Mouse (Mus musculus): ENCODE measurements at regions not wholly inside any gene's neighbourhood (a gene's known extent, or its start where the extent isn't known, plus 50 kb on each side); places are given as distances from the start of the nearest gene placed in this dataset.
A peak's percentile ranks its signal among the peaks of the same experiment; 100 is the strongest.

DNA sequence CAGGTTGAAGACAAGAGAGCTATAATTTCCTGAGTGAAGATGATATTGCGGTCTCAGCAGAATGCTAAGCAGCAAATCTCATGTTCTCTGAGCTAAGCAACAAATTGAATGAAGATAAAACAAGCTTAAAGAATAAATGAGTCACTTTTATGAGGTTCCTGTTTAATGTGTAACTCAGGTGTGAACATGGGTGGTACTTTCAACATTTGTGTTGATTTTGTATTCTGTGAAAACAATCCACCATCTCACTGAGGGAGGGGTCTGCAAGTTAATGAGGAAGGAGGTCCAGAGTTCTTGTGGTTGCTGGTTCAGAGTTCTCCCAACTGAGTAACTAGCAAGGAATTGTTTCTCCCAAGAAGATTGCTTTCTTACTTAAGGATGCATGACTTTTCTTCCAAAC lies 167.7 kb downstream of the Rad51ap2 start:
- TF ChIP-seq CTCF (IDR thresholded peaks at IDR 0.05) = no peak
- Histone ChIP-seq H3K4me1 (ENCODE audit: insufficient read depth, low read length) (no peaks in the 10 kb centered on the region), H3K9ac (replicated peaks; ENCODE audit: low read length, poor library complexity, severe bottlenecking) (no peak overlapping the region), H3K27me3 (ENCODE audit: insufficient read depth, low read length) (no peaks in the 10 kb centered on the region), H3K36me3 (ENCODE audit: insufficient read depth, low read length) (no peaks in the 10 kb centered on the region), H3K9me3 (ENCODE audit: low read length) (no peaks in the 10 kb centered on the region), H3K4me2 (ENCODE audit: low read depth, low read length, poor library complexity, severe bottlenecking) (no peak overlapping the region), H3K4me3 (ENCODE audit: low read depth, low read length) (no peak overlapping the region), H3K27ac (ENCODE audit: low read depth, low read length) (no peak overlapping the region)
- ATAC-seq (ENCODE audit: low FRiP score) (no peak), DNase-seq (ENCODE audit: low spot score) (no peak)
- WGBS = 93% methylated on average over 1 of the region's 1 CpGs

DNA sequence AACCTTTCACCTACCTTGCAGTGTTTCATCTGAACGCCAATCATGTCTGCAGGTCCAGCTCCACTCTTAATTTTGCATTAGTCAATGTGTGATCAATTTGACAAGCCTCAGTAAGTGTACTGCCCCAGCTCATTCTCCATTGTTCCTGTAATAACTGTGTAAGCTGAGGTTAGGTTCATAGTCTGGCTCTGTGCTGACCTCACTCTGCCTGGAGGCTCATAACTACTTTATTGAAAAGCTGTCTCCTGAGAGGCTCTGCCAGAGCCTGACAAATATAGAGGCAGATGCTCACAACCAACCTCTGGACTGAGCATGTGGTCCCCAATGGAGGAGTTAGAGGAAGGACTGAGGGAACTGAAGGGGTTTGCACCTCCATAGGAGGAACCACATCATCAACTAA lies 174.3 kb downstream of the Rad51ap2 start:
- ATAC-seq (ENCODE audit: low FRiP score) (no peak), DNase-seq (ENCODE audit: low spot score) (no peak)
- WGBS = 88% methylated on average over 1 of the region's 1 CpGs
- Histone ChIP-seq H3K4me3 (ENCODE audit: low read depth, low read length) (no peak overlapping the region), H3K9ac (replicated peaks; ENCODE audit: low read length, poor library complexity, severe bottlenecking) (no peak overlapping the region), H3K36me3 (ENCODE audit: insufficient read depth, low read length) (no peaks in the 10 kb centered on the region), H3K27me3 (ENCODE audit: insufficient read depth, low read length) (no peaks in the 10 kb centered on the region), H3K4me2 (ENCODE audit: low read depth, low read length, poor library complexity, severe bottlenecking) (no peak overlapping the region), H3K27ac (ENCODE audit: low read depth, low read length) (no peak overlapping the region), H3K9me3 (ENCODE audit: low read length) (no peaks in the 10 kb centered on the region), H3K4me1 (ENCODE audit: insufficient read depth, low read length) (no peaks in the 10 kb centered on the region)
- TF ChIP-seq CTCF (IDR thresholded peaks at IDR 0.05) = no peak

DNA sequence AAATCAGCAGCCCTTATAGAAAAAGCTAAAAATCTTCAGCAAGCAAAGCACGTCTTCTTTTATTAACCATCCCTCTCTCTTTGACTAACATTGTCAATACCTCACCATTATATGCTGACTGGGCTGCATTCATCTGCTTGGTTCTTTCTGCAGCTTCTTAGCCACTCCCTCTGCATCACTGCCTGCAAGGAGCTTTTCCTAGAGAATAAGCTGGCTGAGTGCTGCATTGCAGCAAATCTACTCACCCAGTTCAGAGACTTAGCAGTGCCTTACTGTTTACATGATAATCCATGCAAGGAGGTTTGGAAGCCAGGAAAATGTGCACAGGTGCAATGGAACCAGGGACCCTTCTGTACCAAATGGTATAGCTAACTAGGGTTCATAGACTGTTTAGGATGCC lies 175.9 kb downstream of the Rad51ap2 start:
- no peak for ATAC-seq (ENCODE audit: low FRiP score)

DNA sequence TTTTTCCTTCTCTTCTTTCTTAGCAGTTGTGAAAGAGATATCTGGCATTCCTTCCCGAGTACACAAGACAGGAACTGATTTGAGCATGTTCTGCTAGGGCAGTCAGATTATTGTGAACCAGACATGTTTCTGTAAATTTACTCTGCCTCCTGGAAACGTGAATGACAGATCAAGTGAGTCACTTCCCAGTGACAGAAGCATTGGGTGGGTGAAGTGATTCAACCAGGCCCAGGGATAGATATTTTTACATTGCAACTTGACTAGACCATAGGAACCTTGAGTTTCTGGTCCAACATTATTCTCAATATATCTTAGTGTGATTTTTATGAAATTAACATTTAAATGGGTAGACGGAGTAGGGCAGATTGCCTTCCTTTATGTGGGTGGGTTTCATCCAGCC lies 217.4 kb downstream of the Rad51ap2 start:
- Histone ChIP-seq H3K27me3 (ENCODE audit: insufficient read depth, low read length) (no peaks in the 10 kb centered on the region), H3K9ac (replicated peaks; ENCODE audit: low read length, poor library complexity, severe bottlenecking) (no peak overlapping the region), H3K4me3 (ENCODE audit: low read depth, low read length) (no peak overlapping the region), H3K9me3 (ENCODE audit: low read length) (no peaks in the 10 kb centered on the region), H3K4me1 (ENCODE audit: insufficient read depth, low read length) (no peaks in the 10 kb centered on the region), H3K4me2 (ENCODE audit: low read depth, low read length, poor library complexity, severe bottlenecking) (no peak overlapping the region), H3K27ac (ENCODE audit: low read depth, low read length) (no peak overlapping the region), H3K36me3 (ENCODE audit: insufficient read depth, low read length) (no peaks in the 10 kb centered on the region)
- TF ChIP-seq CTCF (IDR thresholded peaks at IDR 0.05) = no peak
- ATAC-seq (ENCODE audit: low FRiP score) = no peak
- DNase-seq (ENCODE audit: low spot score) = no peak
- 74% methylated on average over 3 of the region's 3 CpGs for WGBS

More for the DNA sequence above, 175.9 kb downstream of the Rad51ap2 start:
- no peak for TF ChIP-seq CTCF (IDR thresholded peaks at IDR 0.05)
- Histone ChIP-seq H3K4me1 (ENCODE audit: insufficient read depth, low read length) (no peaks in the 10 kb centered on the region), H3K9ac (replicated peaks; ENCODE audit: low read length, poor library complexity, severe bottlenecking) (no peak overlapping the region), H3K27ac (ENCODE audit: low read depth, low read length) (peak overlapping the region; percentile 18; the same call in 1 of the 2 replicates), H3K4me2 (ENCODE audit: low read depth, low read length, poor library complexity, severe bottlenecking) (no peak overlapping the region), H3K27me3 (ENCODE audit: insufficient read depth, low read length) (no peaks in the 10 kb centered on the region), H3K4me3 (ENCODE audit: low read depth, low read length) (no peak overlapping the region), H3K36me3 (ENCODE audit: insufficient read depth, low read length) (no peaks in the 10 kb centered on the region), H3K9me3 (ENCODE audit: low read length) (no peaks in the 10 kb centered on the region)
- WGBS = 61% methylated on average over 1 of the region's 1 CpGs
- DNase-seq (ENCODE audit: low spot score) = peak; percentile 32

DNA sequence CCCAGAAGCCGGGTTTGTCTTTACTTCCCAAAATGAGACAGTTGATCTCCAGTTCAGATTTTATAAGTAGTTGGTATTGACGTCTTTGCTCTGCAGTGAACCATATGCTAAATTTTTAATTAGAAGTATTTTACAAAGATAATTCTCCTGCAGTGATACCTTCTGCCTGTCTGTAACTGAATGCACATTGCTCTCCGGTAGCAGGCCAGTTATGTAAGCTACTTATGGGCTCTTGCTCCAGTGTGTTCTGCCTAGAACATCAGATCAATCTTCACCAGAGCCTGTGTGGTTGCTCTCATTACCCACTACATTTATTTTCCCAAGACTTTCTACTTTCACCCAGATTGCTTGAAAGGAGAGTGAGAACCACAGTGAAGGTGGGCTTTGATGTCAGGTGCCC lies 238.9 kb downstream of the Rad51ap2 start:
- no peaks in the 10 kb centered on the region for H3K27me3 ChIP-seq (ENCODE audit: insufficient read depth, low read length)
- DNase-seq (ENCODE audit: low spot score) (no peak), ATAC-seq (ENCODE audit: low FRiP score) (no peak)
- no peaks in the 10 kb centered on the region for H3K36me3 ChIP-seq (ENCODE audit: insufficient read depth, low read length)
- no peaks in the 10 kb centered on the region for H3K4me1 ChIP-seq (ENCODE audit: insufficient read depth, low read length)
- TF ChIP-seq CTCF (IDR thresholded peaks at IDR 0.05) = no peak
- H3K27ac ChIP-seq (ENCODE audit: low read depth, low read length) = no peak overlapping the region
- no peaks in the 10 kb centered on the region for H3K9me3 ChIP-seq (ENCODE audit: low read length)
- 81% methylated on average over 3 of the region's 3 CpGs for WGBS
- no peak overlapping the region for H3K9ac ChIP-seq (replicated peaks; ENCODE audit: low read length, poor library complexity, severe bottlenecking)
- H3K4me3 ChIP-seq (ENCODE audit: low read depth, low read length) = no peak overlapping the region
- H3K4me2 ChIP-seq (ENCODE audit: low read depth, low read length, poor library complexity, severe bottlenecking) = no peak overlapping the region

DNA sequence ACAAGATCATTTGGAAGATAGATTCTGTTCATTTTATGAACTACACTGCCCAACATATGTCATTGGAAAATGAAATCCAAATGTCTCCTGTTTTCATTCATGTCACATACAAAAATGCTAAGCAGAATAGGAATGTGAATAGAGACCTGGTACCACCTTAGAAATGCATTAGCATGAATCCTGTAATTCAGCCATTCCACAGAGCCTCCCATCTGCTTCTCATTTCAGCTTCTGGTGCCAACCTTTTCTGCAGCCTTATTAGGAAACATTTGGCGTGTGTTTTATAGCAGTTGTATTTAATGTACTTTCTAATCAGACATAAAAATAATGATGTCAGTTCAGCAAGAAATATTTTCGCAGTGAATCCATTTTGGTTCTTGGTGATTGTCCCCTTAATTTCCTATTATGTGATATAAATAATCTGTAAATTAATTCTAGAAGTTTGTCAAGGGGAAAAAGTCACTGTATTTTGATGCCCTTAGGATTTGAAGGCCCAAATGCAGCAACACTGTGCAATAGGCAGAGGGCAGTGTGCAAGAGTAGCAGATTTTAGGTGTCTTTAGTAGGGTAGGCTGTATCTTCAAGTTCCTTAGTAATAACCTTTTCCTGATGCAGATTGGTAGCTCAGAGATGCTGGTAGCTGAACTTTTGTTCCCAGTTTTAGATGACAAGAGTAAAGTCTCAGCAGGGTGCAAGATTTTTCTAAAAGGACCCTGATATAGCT lies 253.2 kb downstream of the Rad51ap2 start:
- ATAC-seq (ENCODE audit: low FRiP score) = no peak
- DNase-seq (ENCODE audit: low spot score) = no peak

More for the DNA sequence above, 253.2 kb downstream of the Rad51ap2 start:
- Histone ChIP-seq H3K4me1 (ENCODE audit: insufficient read depth, low read length) (no peaks in the 10 kb centered on the region), H3K27me3 (ENCODE audit: insufficient read depth, low read length) (no peaks in the 10 kb centered on the region), H3K4me2 (ENCODE audit: low read depth, low read length, poor library complexity, severe bottlenecking) (no peak overlapping the region), H3K4me3 (ENCODE audit: low read depth, low read length) (no peak overlapping the region), H3K9me3 (ENCODE audit: low read length) (no peaks in the 10 kb centered on the region), H3K36me3 (ENCODE audit: insufficient read depth, low read length) (no peaks in the 10 kb centered on the region), H3K27ac (ENCODE audit: low read depth, low read length) (no peak overlapping the region), H3K9ac (replicated peaks; ENCODE audit: low read length, poor library complexity, severe bottlenecking) (no peak overlapping the region)
- WGBS = 79% methylated on average over 2 of the region's 2 CpGs
- no peak for TF ChIP-seq CTCF (IDR thresholded peaks at IDR 0.05)

Measured in midbrain, postnatal 0 days (tissue).